Mouse (Mus musculus) stomach, postnatal 0 days (tissue): ENCODE data around the gene Lpp.

Experiments
- CTCF ChIP-seq: IDR thresholded peaks from 2 replicates; pipeline ENCODE4 v1.5.1; 2016; ENCODE audit warnings: antibody characterized with exemption, low read depth, mild to moderate bottlenecking, moderate library complexity
- EP300 ChIP-seq: optimal IDR thresholded peaks from 2 replicates; pipeline ENCODE3; 2016; ENCODE audit warnings: antibody characterized with exemption

- TF ChIP-seq CTCF: no peak
- no peak for TF ChIP-seq EP300
Observed at GRCm38 (mm10) chr16:24629218-24630172, 236.2 kb downstream of the Lpp start.
